Comparison of ENCODE assay signal across 8 mouse cellular contexts in genomic region chr3:116327001-116327615, GRCm38 (mm10).
DNase-seq lines count a peak whose midpoint lies in the region; ATAC-seq and TF ChIP-seq lines count a peak whose summit lies in the region.

No protein-coding gene starts in this region.

- no peaks in the 10 kb centered on the region for H3K4me1 ChIP-seq in embryonic facial prominence, embryonic 11.5 days (ENCODE audit: control insufficient read depth, insufficient read depth, low read length)
- H3K4me1 ChIP-seq in heart, adult 2 months (ENCODE audit: control insufficient read depth, insufficient read depth, low read length), result no peaks in the 10 kb centered on the region
- H3K4me1 ChIP-seq in kidney, adult 2 months (ENCODE audit: control insufficient read depth, insufficient read depth, low read length), result no peaks in the 10 kb centered on the region
- peaks cover 14% of the 10 kb centered on the region; the same call in 1 of the 2 replicates for H3K4me1 ChIP-seq in limb, embryonic 12.5 days (replicated peaks)
- H3K4me1 ChIP-seq in midbrain, embryonic 16.5 days (ENCODE audit: control insufficient read depth, insufficient read depth, low read length), result peaks cover 12% of the 10 kb centered on the region; the same call in 1 of the 2 replicates

- TF ChIP-seq POLR2A in heart, adult 2 months (IDR thresholded peaks at IDR 0.05; ENCODE audit: insufficient read depth, low read depth, low read length), result no peak
- no peak for TF ChIP-seq POLR2A in kidney, adult 2 months (IDR thresholded peaks at IDR 0.05; ENCODE audit: low read depth, low read length)

- no peaks in the 10 kb centered on the region for H3K9me3 ChIP-seq in embryonic facial prominence, embryonic 11.5 days (replicated peaks; ENCODE audit: control insufficient read depth, low read length)
- H3K9me3 ChIP-seq in limb, embryonic 12.5 days, result no peaks in the 10 kb centered on the region
- no peaks in the 10 kb centered on the region for H3K9me3 ChIP-seq in midbrain, embryonic 16.5 days (replicated peaks; ENCODE audit: control insufficient read depth, low read length, poor library complexity, severe bottlenecking)

- no peaks in the 10 kb centered on the region for H3K27me3 ChIP-seq in embryonic facial prominence, embryonic 11.5 days (ENCODE audit: control insufficient read depth, insufficient read depth, low read length)
- no peaks in the 10 kb centered on the region for H3K27me3 ChIP-seq in heart, adult 2 months (ENCODE audit: control insufficient read depth, insufficient read depth, low read length)
- no peaks in the 10 kb centered on the region for H3K27me3 ChIP-seq in kidney, adult 2 months (replicated peaks; ENCODE audit: control insufficient read depth, insufficient read depth, low read length)
- H3K27me3 ChIP-seq in limb, embryonic 12.5 days, result no peaks in the 10 kb centered on the region
- H3K27me3 ChIP-seq in midbrain, embryonic 16.5 days (ENCODE audit: control insufficient read depth, insufficient read depth, low read depth, low read length), result no peaks in the 10 kb centered on the region

- intact Hi-C loops in heart, adult 2 months (cut with DNase I), result loop anchor here (1.0 kb wide), 2 partner anchors 287 to 294 kb away; no protein-coding TSS in a partner anchor

- peak; percentile 91 for TF ChIP-seq EP300 in heart, adult 2 months (IDR thresholded peaks at IDR 0.05; ENCODE audit: insufficient read depth, low read depth, low read length)

- peak; percentile 54; the same call in 1 of the 2 replicates for ATAC-seq in embryonic facial prominence, embryonic 11.5 days (replicated peaks; ENCODE audit: insufficient number of reproducible peaks, low FRiP score, low TSS enrichment, low read depth)
- ATAC-seq in limb, embryonic 12.5 days (ENCODE audit: insufficient number of reproducible peaks, insufficient read depth, low FRiP score, low TSS enrichment, low read depth), result no peak
- peak; percentile 89 for ATAC-seq in midbrain, embryonic 16.5 days

- no peak overlapping the region for H3K4me3 ChIP-seq in embryonic facial prominence, embryonic 11.5 days (ENCODE audit: low read depth, low read length)
- H3K4me3 ChIP-seq in heart, adult 2 months, result peak overlapping the region; percentile 11; the same call in 1 of the 2 replicates
- H3K4me3 ChIP-seq in kidney, adult 2 months (ENCODE audit: insufficient read depth, low read depth, low read length), result no peak overlapping the region
- H3K4me3 ChIP-seq in limb, embryonic 12.5 days (replicated peaks), result peak overlapping the region; percentile 16; the same call in 1 of the 2 replicates
- H3K4me3 ChIP-seq in midbrain, embryonic 16.5 days (ENCODE audit: low read depth, low read length), result peak overlapping the region; percentile 36

- peak overlapping the region; percentile 3; the same call in 1 of the 2 replicates for H3K9ac ChIP-seq in embryonic facial prominence, embryonic 11.5 days (replicated peaks; ENCODE audit: low read length)
- no peak overlapping the region for H3K9ac ChIP-seq in heart, adult 2 months (ENCODE audit: low read depth, low read length)
- H3K9ac ChIP-seq in limb, embryonic 12.5 days (replicated peaks), result 0 out of 2 replicates have a peak overlapping the region, but pooled peaks have one; percentile 31
- H3K9ac ChIP-seq in midbrain, embryonic 16.5 days (ENCODE audit: low read depth, low read length), result peak overlapping the region; percentile 55

- H3K79me2 ChIP-seq in heart, adult 2 months (replicated peaks; ENCODE audit: control insufficient read depth, insufficient read depth, low read length), result no peaks in the 10 kb centered on the region

- DNase-seq in 3134 (ENCODE audit: extremely low read depth, insufficient read length, low spot score), result peak; percentile 47
- DNase-seq in adrenal gland, postnatal 25 days, result peak; percentile 87
- DNase-seq in embryonic facial prominence, embryonic 11.5 days (ENCODE audit: low spot score), result peak; percentile 88
- peak; percentile 81 to 89 for DNase-seq in heart, adult 2 months
- DNase-seq in kidney, adult 2 months, result peak; percentile 85
- peak; percentile 59 to 84 for DNase-seq in spleen, postnatal 10 days (ENCODE audit: low spot score in 2 of 2)

- WGBS in embryonic facial prominence, embryonic 11.5 days, result 10% methylated on average over 23 of the region's 23 CpGs
- WGBS in heart, adult 2 months, result 16% methylated on average over 23 of the region's 23 CpGs
- WGBS in kidney, adult 2 months, result 18% methylated on average over 23 of the region's 23 CpGs
- 8% methylated on average over 23 of the region's 23 CpGs for WGBS in limb, embryonic 12.5 days
- 8% methylated on average over 23 of the region's 23 CpGs for WGBS in midbrain, embryonic 16.5 days

- H3K4me2 ChIP-seq in embryonic facial prominence, embryonic 11.5 days (ENCODE audit: low read depth, low read length), result peak overlapping the region; percentile 24; the same call in 1 of the 2 replicates
- H3K4me2 ChIP-seq in limb, embryonic 12.5 days, result peak overlapping the region; percentile 55
- H3K4me2 ChIP-seq in midbrain, embryonic 16.5 days (ENCODE audit: low read length), result peak overlapping the region; percentile 75

- H3K27ac ChIP-seq in embryonic facial prominence, embryonic 11.5 days (replicated peaks; ENCODE audit: low read depth, low read length), result no peak overlapping the region
- H3K27ac ChIP-seq in heart, adult 2 months, result no peak overlapping the region
- no peak overlapping the region for H3K27ac ChIP-seq in kidney, adult 2 months (ENCODE audit: insufficient read depth, low read depth, low read length)
- no peak overlapping the region for H3K27ac ChIP-seq in limb, embryonic 12.5 days
- 0 out of 2 replicates have a peak overlapping the region, but pooled peaks have one; percentile 30 for H3K27ac ChIP-seq in midbrain, embryonic 16.5 days (ENCODE audit: low read length)

- TF ChIP-seq CTCF in heart, adult 2 months (IDR thresholded peaks at IDR 0.05), result no peak
- TF ChIP-seq CTCF in kidney, adult 2 months (conservative IDR thresholded peaks at IDR 0.05; ENCODE audit: insufficient read depth, insufficient read length, low read depth, low read length), result peak; percentile 99

- H3K36me3 ChIP-seq in embryonic facial prominence, embryonic 11.5 days (replicated peaks; ENCODE audit: control insufficient read depth, insufficient read depth, low read depth, low read length), result no peaks in the 10 kb centered on the region
- H3K36me3 ChIP-seq in heart, adult 2 months (ENCODE audit: control insufficient read depth, insufficient read depth, low read length), result no peaks in the 10 kb centered on the region
- H3K36me3 ChIP-seq in kidney, adult 2 months (ENCODE audit: control insufficient read depth, insufficient read depth, low read length), result no peaks in the 10 kb centered on the region
- peaks cover 10% of the 10 kb centered on the region; the same call in 1 of the 2 replicates for H3K36me3 ChIP-seq in limb, embryonic 12.5 days
- no peaks in the 10 kb centered on the region for H3K36me3 ChIP-seq in midbrain, embryonic 16.5 days (ENCODE audit: control insufficient read depth, insufficient read depth, low read length)

Comparison
In these comparisons a context has a peak if more than half of its experiments do, and no peak if none do; other contexts are left out.
1. H3K4me2 ChIP-seq: peak in every context shown above with its lines; median percentile 75 in midbrain, embryonic 16.5 days; 55 in limb, embryonic 12.5 days; 24 in embryonic facial prominence, embryonic 11.5 days.
2. H3K4me3 ChIP-seq: peak in heart, adult 2 months (single experiment), limb, embryonic 12.5 days (single experiment) and midbrain, embryonic 16.5 days (single experiment); none in embryonic facial prominence, embryonic 11.5 days (single experiment) and kidney, adult 2 months (single experiment).
3. Peak in every context shown above with its lines, with median percentiles within 50 percentile points of each other: DNase-seq.